Mouse (Mus musculus) lung, embryonic 15.5 days (tissue): Measurements from ENCODE around the gene Zc3hav1l. TPM values are rescaled to one million over a fixed set of nuclear protein-coding genes. Genes with fewer than 3 reads are reported as not detected.

Experiments used
- ATAC-seq: fragments of 200-750 bp; cut with Nextera tagmentation; 2 replicates; pipeline ENCODE4 v1.8.0; 2017; ENCODE audit warnings: moderate number of reproducible peaks, borderline replicate concordance; ENCODE audit not compliant: low FRiP score, low TSS enrichment; ENCODE audit errors: extremely low read depth
- H3K27ac ChIP-seq: fragments of 300-500 bp; sonication (generic); 2 replicates; pipeline ENCODE4 v1.5.1; 2015; ENCODE audit warnings: moderate library complexity, mild to moderate bottlenecking, inconsistent platforms
- H3K27me3 ChIP-seq: fragments of 300-500 bp; sonication (generic); 2 replicates; pipeline ENCODE4 v1.6.1; 2015; ENCODE audit warnings: inconsistent platforms
- H3K36me3 ChIP-seq: fragments of 300-500 bp; sonication (generic); 2 replicates; pipeline ENCODE4 v1.6.1; 2015; ENCODE audit warnings: inconsistent platforms
- H3K4me1 ChIP-seq: fragments of 300-500 bp; sonication (generic); 2 replicates; pipeline ENCODE4 v1.6.1; 2015; ENCODE audit warnings: inconsistent platforms
- H3K4me2 ChIP-seq: fragments of 300-500 bp; sonication (generic); 2 replicates; pipeline ENCODE4 v1.6.1; 2015; ENCODE audit warnings: inconsistent platforms, mild to moderate bottlenecking, moderate library complexity
- H3K4me3 ChIP-seq: fragments of 300-500 bp; sonication (generic); 2 replicates; pipeline ENCODE4 v1.5.1; 2015; ENCODE audit warnings: mild to moderate bottlenecking, inconsistent platforms
- H3K9ac ChIP-seq: fragments of 300-500 bp; sonication (generic); 2 replicates; pipeline ENCODE4 v1.6.1; 2015; ENCODE audit warnings: inconsistent platforms
- H3K9me3 ChIP-seq: fragments of 300-500 bp; sonication (generic); 2 replicates; pipeline ENCODE4 v1.6.1; 2016; ENCODE audit warnings: inconsistent platforms
- WGBS: fragments of 180-500 bp; shearing (Covaris S2); methylation state at CpG from one replicate; pipeline ENCODE4 v1.1.7; 2015; 5-methylcytosine and 5-hydroxymethylcytosine counted together
- polyA plus RNA-seq: library from polyadenylated mRNA; unstranded; fragments of >200 nt; fragmentation: Nextera tagmentation; extraction: Ambion mirVana; gene quantifications from 2 replicates; pipeline ENCODE4 v1.2.1, GENCODE M21; 2015

Gene Zc3hav1l
- polyA plus RNA-seq: 9.3 and 9.5 TPM in 2 replicates

GRCm38 (mm10) chr6:38298761-38299401 is at the start of gene Zc3hav1l:
TSS of gene Zc3hav1l (minus strand) at chr6:38299259.
- H3K4me1 ChIP-seq: 0 out of 2 replicates have a peak, but pooled peaks cover 8% of the 10 kb centered on the region
- ATAC-seq: peak; percentile 98
- peak within 1 kb of the TSS; percentile 78 for H3K9ac ChIP-seq
- H3K4me3 ChIP-seq: peak within 1 kb of the TSS; percentile 66
- under 1% methylated on average over 62 of the region's 70 CpGs for WGBS
- H3K27me3 ChIP-seq: no peaks in the 10 kb centered on the region
- peak within 1 kb of the TSS; percentile 71 for H3K4me2 ChIP-seq
- H3K36me3 ChIP-seq: peaks cover 32% of the 10 kb centered on the region
- H3K27ac ChIP-seq: peak within 1 kb of the TSS; percentile 95
- H3K9me3 ChIP-seq: no peaks in the 10 kb centered on the region

GRCm38 (mm10) chr6:38347875-38348274 is 48.8 kb upstream of the Zc3hav1l start:
- no peaks in the 10 kb centered on the region for H3K36me3 ChIP-seq
- ATAC-seq: no peak
- WGBS: 66% methylated on average over 5 of the region's 5 CpGs
- no peak overlapping the region for H3K4me3 ChIP-seq
- H3K9me3 ChIP-seq: no peaks in the 10 kb centered on the region
- peaks cover 22% of the 10 kb centered on the region for H3K27me3 ChIP-seq
- H3K4me2 ChIP-seq: no peak overlapping the region
- peaks cover 3% of the 10 kb centered on the region; the same call in 1 of the 2 replicates for H3K4me1 ChIP-seq
- no peak overlapping the region for H3K9ac ChIP-seq
- no peak overlapping the region for H3K27ac ChIP-seq

- Histone ChIP-seq H3K27ac (no peak overlapping the region), H3K9ac (no peak overlapping the region), H3K27me3 (0 out of 2 replicates have a peak, but pooled peaks cover 5% of the 10 kb centered on the region), H3K4me1 (peaks cover 3% of the 10 kb centered on the region; the same call in 1 of the 2 replicates), H3K4me3 (no peak overlapping the region), H3K4me2 (no peak overlapping the region), H3K36me3 (no peaks in the 10 kb centered on the region), H3K9me3 (no peaks in the 10 kb centered on the region)
- ATAC-seq: no peak
- WGBS: 34% methylated on average over 7 of the region's 7 CpGs
These were observed 46.7 kb upstream of the Zc3hav1l start for GRCm38 (mm10) chr6:38345796-38346195.

- Histone ChIP-seq H3K4me3 (no peak overlapping the region), H3K9ac (no peak overlapping the region), H3K4me2 (no peak overlapping the region), H3K27me3 (no peaks in the 10 kb centered on the region), H3K9me3 (no peaks in the 10 kb centered on the region), H3K36me3 (no peaks in the 10 kb centered on the region), H3K4me1 (no peaks in the 10 kb centered on the region), H3K27ac (no peak overlapping the region)
- 71% methylated on average over 7 of the region's 7 CpGs for WGBS
- ATAC-seq: no peak
These were observed 45.1 kb upstream of the Zc3hav1l start for GRCm38 (mm10) chr6:38344006-38344670.

GRCm38 (mm10) chr6:38343581-38343980 is 44.5 kb upstream of the Zc3hav1l start:
- no peak overlapping the region for H3K4me2 ChIP-seq
- no peak for ATAC-seq
- H3K4me1 ChIP-seq: no peaks in the 10 kb centered on the region
- no peak overlapping the region for H3K4me3 ChIP-seq
- no peaks in the 10 kb centered on the region for H3K9me3 ChIP-seq
- no peaks in the 10 kb centered on the region for H3K36me3 ChIP-seq
- H3K27ac ChIP-seq: no peak overlapping the region
- WGBS: 50% methylated on average over 3 of the region's 3 CpGs
- no peak overlapping the region for H3K9ac ChIP-seq
- no peaks in the 10 kb centered on the region for H3K27me3 ChIP-seq

- H3K4me1 ChIP-seq: no peaks in the 10 kb centered on the region
- H3K9me3 ChIP-seq: no peaks in the 10 kb centered on the region
- H3K4me3 ChIP-seq: no peak overlapping the region
- no peaks in the 10 kb centered on the region for H3K27me3 ChIP-seq
- no peak overlapping the region for H3K27ac ChIP-seq
- H3K9ac ChIP-seq: no peak overlapping the region
- WGBS: 64% methylated on average over 8 of the region's 8 CpGs
- no peak overlapping the region for H3K4me2 ChIP-seq
- no peaks in the 10 kb centered on the region for H3K36me3 ChIP-seq
- ATAC-seq: no peak
These were observed 43.6 kb upstream of the Zc3hav1l start for GRCm38 (mm10) chr6:38342666-38342992.

- H3K9ac ChIP-seq: no peak overlapping the region
- H3K27me3 ChIP-seq: no peaks in the 10 kb centered on the region
- WGBS: 32% methylated on average over 11 of the region's 11 CpGs
- H3K4me3 ChIP-seq: no peak overlapping the region
- no peak for ATAC-seq
- no peaks in the 10 kb centered on the region for H3K4me1 ChIP-seq
- no peaks in the 10 kb centered on the region for H3K36me3 ChIP-seq
- H3K9me3 ChIP-seq: no peaks in the 10 kb centered on the region
- peak overlapping the region; percentile 18; the same call in 1 of the 2 replicates for H3K4me2 ChIP-seq
- H3K27ac ChIP-seq: no peak overlapping the region
These were observed 42.9 kb upstream of the Zc3hav1l start for GRCm38 (mm10) chr6:38341751-38342665.

- H3K9ac ChIP-seq: no peak overlapping the region
- H3K4me2 ChIP-seq: no peak overlapping the region
- 47% methylated on average over 2 of the region's 2 CpGs for WGBS
- H3K27ac ChIP-seq: no peak overlapping the region
- H3K4me1 ChIP-seq: no peaks in the 10 kb centered on the region
- no peaks in the 10 kb centered on the region for H3K9me3 ChIP-seq
- H3K27me3 ChIP-seq: no peaks in the 10 kb centered on the region
- H3K4me3 ChIP-seq: no peak overlapping the region
- no peaks in the 10 kb centered on the region for H3K36me3 ChIP-seq
- ATAC-seq: no peak
These were observed 40.0 kb upstream of the Zc3hav1l start for GRCm38 (mm10) chr6:38339078-38339477.

- H3K4me3 ChIP-seq: no peak overlapping the region
- no peaks in the 10 kb centered on the region for H3K36me3 ChIP-seq
- 54% methylated on average over 6 of the region's 6 CpGs for WGBS
- H3K9ac ChIP-seq: no peak overlapping the region
- H3K27ac ChIP-seq: no peak overlapping the region
- H3K9me3 ChIP-seq: no peaks in the 10 kb centered on the region
- no peaks in the 10 kb centered on the region for H3K4me1 ChIP-seq
- ATAC-seq: no peak
- no peak overlapping the region for H3K4me2 ChIP-seq
- H3K27me3 ChIP-seq: no peaks in the 10 kb centered on the region
These were observed 38.9 kb upstream of the Zc3hav1l start for GRCm38 (mm10) chr6:38337951-38338350.

- no peak overlapping the region for H3K9ac ChIP-seq
- no peak overlapping the region for H3K4me2 ChIP-seq
- no peaks in the 10 kb centered on the region for H3K9me3 ChIP-seq
- no peak overlapping the region for H3K27ac ChIP-seq
- ATAC-seq: no peak
- no peak overlapping the region for H3K4me3 ChIP-seq
- no peaks in the 10 kb centered on the region for H3K27me3 ChIP-seq
- H3K4me1 ChIP-seq: no peaks in the 10 kb centered on the region
- H3K36me3 ChIP-seq: no peaks in the 10 kb centered on the region
- 85% methylated on average over 4 of the region's 4 CpGs for WGBS
These were observed 38.2 kb upstream of the Zc3hav1l start for GRCm38 (mm10) chr6:38337166-38337705.

GRCm38 (mm10) chr6:38335264-38335663 is 36.2 kb upstream of the Zc3hav1l start:
- Histone ChIP-seq H3K4me3 (no peak overlapping the region), H3K9me3 (no peaks in the 10 kb centered on the region), H3K4me1 (no peaks in the 10 kb centered on the region), H3K27me3 (no peaks in the 10 kb centered on the region), H3K27ac (no peak overlapping the region), H3K36me3 (no peaks in the 10 kb centered on the region), H3K9ac (no peak overlapping the region), H3K4me2 (no peak overlapping the region)
- ATAC-seq: no peak
- WGBS: 72% methylated on average over 6 of the region's 6 CpGs
